Mouse (Mus musculus): ENCODE measurements at regions not wholly inside any gene's neighbourhood (a gene's known extent, or its start where the extent isn't known, plus 50 kb on each side); places are given as distances from the start of the nearest gene placed in this dataset.

- TF ChIP-seq CTCF (IDR thresholded peaks at IDR 0.05; ENCODE audit: borderline replicate concordance, insufficient read depth, low read length) (no peak), POLR2A (IDR thresholded peaks at IDR 0.05; ENCODE audit: low read depth, low read length) (no peak)
Measured at GRCm38 (mm10) chr3:147273446-147273845, 421.3 kb downstream of the Ttll7 start.
